8 mouse cellular contexts compared by ENCODE assay signal in the genomic region with DNA sequence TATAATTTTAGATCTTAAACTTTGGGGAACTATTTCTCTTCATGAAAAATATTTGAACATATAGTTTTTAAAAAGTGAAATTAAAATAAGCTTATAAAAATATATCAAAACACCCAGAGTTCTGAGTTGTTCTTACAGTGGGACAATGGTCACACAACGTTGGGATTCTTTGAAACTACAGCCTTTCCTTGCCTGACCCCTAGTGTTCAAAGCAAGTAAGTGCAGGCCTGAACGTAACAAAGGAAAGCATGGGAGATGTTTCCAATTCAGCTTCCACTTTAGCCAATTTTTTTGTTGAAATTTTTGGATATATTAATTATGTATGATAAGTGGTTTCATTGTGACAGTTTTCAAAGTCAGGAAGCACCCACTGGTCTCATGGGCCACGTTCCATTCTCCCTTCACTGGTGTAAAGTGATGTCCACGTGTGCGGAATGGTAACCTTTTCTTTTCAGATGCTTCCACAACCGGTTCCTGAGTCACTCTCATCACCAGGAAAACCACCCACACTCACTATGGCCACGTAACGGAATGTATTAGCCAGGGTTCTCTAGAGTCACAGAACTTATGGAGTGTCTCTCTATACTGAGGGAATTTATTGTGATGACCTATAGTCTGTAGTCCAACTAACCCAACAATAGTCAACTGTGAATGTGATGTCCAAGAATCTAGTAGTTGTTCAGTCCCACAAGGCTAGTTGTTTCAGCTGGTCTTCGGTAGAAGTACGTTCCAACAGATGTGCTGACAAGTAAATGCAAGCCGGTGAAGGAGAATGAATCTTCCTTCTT.
DNase-seq lines count a peak whose midpoint lies in the region; ATAC-seq lines count a peak whose summit lies in the region.

No protein-coding gene starts in this region.

- no peaks in the 10 kb centered on the region for H3K27me3 ChIP-seq in midbrain, embryonic 10.5 days (ENCODE audit: low read depth, poor library complexity, severe bottlenecking)

- H3K4me1 ChIP-seq in midbrain, embryonic 10.5 days, result no peaks in the 10 kb centered on the region

- no peaks in the 10 kb centered on the region for H3K9me3 ChIP-seq in midbrain, embryonic 10.5 days (replicated peaks)

- intact Hi-C loops in gastrocnemius, postnatal 36 days (cut with DNase I), result loop anchor here (2.0 to 5.0 kb wide), 2 partner anchors 22 to 1246 kb away; no protein-coding TSS in a partner anchor

- ATAC-seq in granulocyte monocyte progenitor cell, adult 5-6 weeks (replicated peaks; ENCODE audit: poor library complexity, severe bottlenecking), result peak; percentile 91

- peak; percentile 17 for DNase-seq in kidney, adult 9 months
- DNase-seq in kidney, adult 8-10 months, result no peak
- DNase-seq in CD4-positive, CD25-positive, alpha-beta regulatory T cell, adult 2 months (ENCODE audit: low read depth, low spot score), result peak; percentile 26
- peak; percentile 49 for DNase-seq in brain, adult 2 months (ENCODE audit: low read depth, low spot score)
- DNase-seq in midbrain, embryonic 10.5 days (ENCODE audit: low spot score), result peak; percentile 11
- DNase-seq in spleen, postnatal 10 days (ENCODE audit: low spot score in 2 of 2), result no peak
- DNase-seq in gastrocnemius, postnatal 36 days, result no peak

- no peak overlapping the region for H3K27ac ChIP-seq in midbrain, embryonic 10.5 days (replicated peaks)

- 70% methylated on average over 11 of the region's 11 CpGs for WGBS in midbrain, embryonic 10.5 days

- H3K36me3 ChIP-seq in midbrain, embryonic 10.5 days, result no peaks in the 10 kb centered on the region

- no peak overlapping the region for H3K4me3 ChIP-seq in midbrain, embryonic 10.5 days

Comparison
In these comparisons a context has a peak if more than half of its experiments do, and no peak if none do; other contexts are left out.
1. DNase-seq: peak in kidney, adult 9 months (single experiment), CD4-positive, CD25-positive, alpha-beta regulatory T cell, adult 2 months (single experiment), brain, adult 2 months (single experiment) and midbrain, embryonic 10.5 days (single experiment); none in kidney, adult 8-10 months (0 of 2), spleen, postnatal 10 days (0 of 2) and gastrocnemius, postnatal 36 days (0 of 2).